Mouse (Mus musculus): ENCODE results near the gene Safb2.

DNA sequence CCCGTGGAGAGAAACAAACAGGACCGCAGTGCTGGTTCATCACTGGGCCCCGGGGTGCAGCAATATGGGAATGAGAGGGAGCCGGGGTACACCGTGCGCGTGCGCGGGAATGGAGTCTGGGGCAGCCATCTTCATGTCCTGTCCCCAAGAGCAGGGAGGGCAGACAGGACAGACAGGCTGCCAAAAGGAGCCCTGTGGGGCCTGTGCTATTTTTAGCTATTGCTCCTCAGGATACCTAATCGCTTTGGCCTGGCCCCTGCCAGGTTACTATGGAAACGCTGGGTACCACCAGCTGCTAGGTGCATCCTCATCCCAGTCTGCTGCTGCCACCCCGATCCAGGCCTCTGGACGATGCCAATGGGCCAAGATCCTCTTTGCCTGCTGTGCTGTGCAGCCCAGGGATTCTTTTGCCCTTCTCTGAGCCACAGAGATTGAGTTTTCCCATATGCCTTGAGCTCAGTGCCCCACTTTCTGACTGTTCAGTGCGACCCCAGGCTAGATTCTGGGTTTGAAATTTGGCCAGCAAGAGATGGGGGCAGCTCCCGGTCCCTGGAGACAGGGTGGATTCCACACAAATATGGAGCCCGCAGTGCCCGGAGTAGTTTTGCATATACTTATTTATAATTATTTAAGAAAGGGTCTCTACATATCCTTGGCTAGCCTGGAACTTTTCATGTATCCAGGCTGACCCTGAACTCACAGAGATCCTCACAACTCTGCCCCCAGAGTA is 37.1 kb downstream of the Safb2 start:
- TF ChIP-seq CTCF (IDR thresholded peaks at IDR 0.05; ENCODE audit: low read depth, low read length) (no peak), EP300 (IDR thresholded peaks at IDR 0.05; ENCODE audit: insufficient read depth, low read depth, low read length) (no peak)
